Mouse (Mus musculus) forebrain, embryonic 11.5 days (tissue): ENCODE results near the gene Pygo2. TPM values are rescaled to one million over a fixed set of nuclear protein-coding genes. Genes with fewer than 3 reads are reported as not detected.

Source experiments
- ATAC-seq: fragments of 200-750 bp; cut with Nextera tagmentation; replicated peaks from 2 replicates; pipeline ENCODE4 v1.8.0; 2017; ENCODE audit warnings: moderate TSS enrichment; ENCODE audit not compliant: low FRiP score
- DNase-seq: peaks from one replicate; pipeline ENCODE4 v3.0.0-alpha.2; 2017; ENCODE audit warnings: low spot score
- H3K27ac ChIP-seq: fragments of 300-500 bp; sonication (generic); 2 replicates; pipeline ENCODE4 v1.5.1; 2014; ENCODE audit warnings: low read depth, low read length
- H3K27me3 ChIP-seq: fragments of 300-500 bp; sonication (generic); 2 replicates; pipeline ENCODE4 v1.6.1; 2014; ENCODE audit warnings: mild to moderate bottlenecking, low read length, mixed read lengths; ENCODE audit not compliant: control insufficient read depth, insufficient read depth
- H3K36me3 ChIP-seq: fragments of 300-500 bp; sonication (generic); 2 replicates; pipeline ENCODE4 v1.6.1; 2014; ENCODE audit warnings: mild to moderate bottlenecking, low read length, moderate library complexity, mixed read lengths; ENCODE audit not compliant: control insufficient read depth, insufficient read depth
- H3K4me1 ChIP-seq: fragments of 300-500 bp; sonication (generic); replicated peaks from 2 replicates; pipeline ENCODE4 v1.6.1; 2014; ENCODE audit warnings: low read length, mixed read lengths; ENCODE audit not compliant: control insufficient read depth, insufficient read depth
- H3K4me2 ChIP-seq: fragments of 300-500 bp; sonication (generic); 2 replicates; pipeline ENCODE4 v1.6.1; 2014; ENCODE audit warnings: low read depth, mild to moderate bottlenecking, low read length, moderate library complexity, mixed read lengths; ENCODE audit not compliant: severe bottlenecking
- H3K4me3 ChIP-seq: fragments of 300-500 bp; sonication (generic); 2 replicates; pipeline ENCODE4 v1.5.1; 2014; ENCODE audit warnings: low read depth, low read length
- H3K9ac ChIP-seq: fragments of 300-500 bp; sonication (generic); 2 replicates; pipeline ENCODE4 v1.6.1; 2014; ENCODE audit warnings: low read length
- H3K9me3 ChIP-seq: fragments of 300-500 bp; sonication (generic); 2 replicates; pipeline ENCODE4 v1.6.1; 2016; ENCODE audit warnings: low read length, mixed read lengths; ENCODE audit not compliant: control insufficient read depth
- WGBS: fragments of 180-500 bp; shearing (Covaris S2); extraction: QIAGEN DNeasy Blood & Tissue Kit; methylation state at CpG from one replicate; pipeline ENCODE4 v1.1.7; 2014; 5-methylcytosine and 5-hydroxymethylcytosine counted together
- polyA plus RNA-seq: library from polyadenylated mRNA; unstranded; fragments of >200 nt; fragmentation: Nextera tagmentation; extraction: Ambion mirVana; gene quantifications from 2 replicates; pipeline ENCODE4 v1.2.1, GENCODE M21; 2014

Gene Pygo2
- polyA plus RNA-seq, 1 experiment from 2014 or later = 53.9 TPM

GRCm38 (mm10) chr3:89472280-89472679 lies 42.3 kb downstream of the Pygo2 start:
- Histone ChIP-seq H3K36me3 (no peaks in the 10 kb centered on the region), H3K4me2 (no peak overlapping the region), H3K9ac (no peak overlapping the region), H3K4me3 (no peak overlapping the region), H3K27ac (no peak overlapping the region), H3K4me1 (no peaks in the 10 kb centered on the region), H3K27me3 (no peaks in the 10 kb centered on the region), H3K9me3 (no peaks in the 10 kb centered on the region)
- 83% methylated on average over 7 of the region's 7 CpGs for WGBS
- no peak for ATAC-seq
- no peak for DNase-seq

GRCm38 (mm10) chr3:89473838-89474237 lies 43.8 kb downstream of the Pygo2 start:
- Histone ChIP-seq H3K4me2 (no peak overlapping the region), H3K4me3 (no peak overlapping the region), H3K9ac (no peak overlapping the region), H3K27me3 (no peaks in the 10 kb centered on the region), H3K4me1 (no peaks in the 10 kb centered on the region), H3K27ac (no peak overlapping the region), H3K9me3 (no peaks in the 10 kb centered on the region), H3K36me3 (no peaks in the 10 kb centered on the region)
- no peak for DNase-seq
- ATAC-seq = no peak
- WGBS = 79% methylated on average over 6 of the region's 6 CpGs

- Histone ChIP-seq H3K4me2 (no peak overlapping the region), H3K9me3 (no peaks in the 10 kb centered on the region), H3K4me1 (no peaks in the 10 kb centered on the region), H3K9ac (no peak overlapping the region), H3K27ac (no peak overlapping the region), H3K27me3 (no peaks in the 10 kb centered on the region), H3K36me3 (no peaks in the 10 kb centered on the region), H3K4me3 (no peak overlapping the region)
- 84% methylated on average over 6 of the region's 6 CpGs for WGBS
- DNase-seq (no peak), ATAC-seq (no peak)
Observed at GRCm38 (mm10) chr3:89479055-89479454, 49.0 kb downstream of the Pygo2 start.

GRCm38 (mm10) chr3:89481488-89481887 lies 51.5 kb downstream of the Pygo2 start:
- peak; percentile 60 for DNase-seq

GRCm38 (mm10) chr3:89482249-89482648 lies 52.2 kb downstream of the Pygo2 start:
- no peak overlapping the region for H3K4me3 ChIP-seq
- no peaks in the 10 kb centered on the region for H3K4me1 ChIP-seq
- no peaks in the 10 kb centered on the region for H3K27me3 ChIP-seq
- no peak overlapping the region for H3K9ac ChIP-seq
- ATAC-seq (no peak), DNase-seq (no peak)
- 87% methylated on average over 5 of the region's 5 CpGs for whole genome bisulfite sequencing
- H3K27ac ChIP-seq = no peak overlapping the region
- H3K9me3 ChIP-seq = no peaks in the 10 kb centered on the region
- H3K4me2 ChIP-seq = no peak overlapping the region
- no peaks in the 10 kb centered on the region for H3K36me3 ChIP-seq

More at GRCm38 (mm10) chr3:89481488-89481887, 51.5 kb downstream of the Pygo2 start:
- Histone ChIP-seq H3K4me1 (no peaks in the 10 kb centered on the region), H3K4me2 (no peak overlapping the region), H3K9ac (no peak overlapping the region), H3K4me3 (no peak overlapping the region), H3K27me3 (no peaks in the 10 kb centered on the region), H3K9me3 (no peaks in the 10 kb centered on the region), H3K36me3 (no peaks in the 10 kb centered on the region), H3K27ac (no peak overlapping the region)
- no peak for ATAC-seq
- WGBS = 38% methylated on average over 2 of the region's 2 CpGs

Other genes with a start within 250 kb of the Pygo2 start
- 26.3 and 27.8 TPM in 2 replicates for gene Fam189b, start 247.1 kb upstream of the Pygo2 start, polyA plus RNA-seq
- 32.4 and 37.7 TPM in 2 replicates for gene Gba, start 227.3 kb upstream of the Pygo2 start, polyA plus RNA-seq
- gene Thbs3, start 215.0 kb upstream of the Pygo2 start, polyA plus RNA-seq = 63.3 and 69.9 TPM in 2 replicates
- gene Mtx1, start 203.1 kb upstream of the Pygo2 start, polyA plus RNA-seq = 194 and 213 TPM in 2 replicates
- 2.0 and 3.4 TPM in 2 replicates for gene Muc1, start 201.2 kb upstream of the Pygo2 start, polyA plus RNA-seq
- gene Krtcap2, start 184.2 kb upstream of the Pygo2 start, polyA plus RNA-seq = 237 and 252 TPM in 2 replicates
- 11.9 and 13.5 TPM in 2 replicates for gene Trim46, start 183.9 kb upstream of the Pygo2 start, polyA plus RNA-seq
- gene Dpm3, start 170.9 kb upstream of the Pygo2 start, polyA plus RNA-seq = 79.0 and 83.9 TPM in 2 replicates
- 28.4 and 31.8 TPM in 2 replicates for gene Slc50a1, start 159.6 kb upstream of the Pygo2 start, polyA plus RNA-seq
- 10.8 and 11.4 TPM in 2 replicates for gene Efna1, start 149.1 kb upstream of the Pygo2 start, polyA plus RNA-seq
- gene Efna3, start 107.2 kb upstream of the Pygo2 start, polyA plus RNA-seq = 6.6 and 7.7 TPM in 2 replicates
- gene Efna4, start 92.2 kb upstream of the Pygo2 start, polyA plus RNA-seq = 17.1 and 20.7 TPM in 2 replicates
- 27.9 and 28.4 TPM in 2 replicates for gene Adam15, start 80.2 kb upstream of the Pygo2 start, polyA plus RNA-seq
- 0.13 TPM in 1 of 2 replicates, not detected in the other for gene Dcst2, start 68.2 kb upstream of the Pygo2 start, polyA plus RNA-seq
- 0.08 and 0.15 TPM in 2 replicates for gene Dcst1, start 65.0 kb upstream of the Pygo2 start, polyA plus RNA-seq
- 1.3 and 1.4 TPM in 2 replicates for gene Zbtb7b, start 35.4 kb upstream of the Pygo2 start, polyA plus RNA-seq
- gene Lenep, start 27.4 kb upstream of the Pygo2 start, polyA plus RNA-seq = 0.91 and 1.9 TPM in 2 replicates
- gene Flad1, start 18.3 kb upstream of the Pygo2 start, polyA plus RNA-seq = 28.5 and 31.9 TPM in 2 replicates
- 491 and 495 TPM in 2 replicates for gene Cks1b, start 11.8 kb upstream of the Pygo2 start, polyA plus RNA-seq
- 30.9 and 31.6 TPM in 2 replicates for gene Shc1, start 11.8 kb upstream of the Pygo2 start, polyA plus RNA-seq
- gene Pbxip1, start 6.5 kb downstream of the Pygo2 start, polyA plus RNA-seq = 9.1 and 10.0 TPM in 2 replicates
- 62.5 and 71.1 TPM in 2 replicates for gene Pmvk, start 24.3 kb downstream of the Pygo2 start, polyA plus RNA-seq
- 1.3 and 1.8 TPM in 2 replicates for gene Kcnn3, start 90.0 kb downstream of the Pygo2 start, polyA plus RNA-seq